Mouse (Mus musculus): ENCODE measurements around the gene Acss3. TPM values are rescaled to one million over a fixed set of nuclear protein-coding genes. Genes with fewer than 3 reads are reported as not detected.

The Acss3 gene
- polyA plus RNA-seq (2014; fragmentation: Illumina TruSeq; extraction: RNeasy Lipid Tissue Mini Kit (QIAGEN cat#74804); ENCODE audit: low read depth, low replicate concordance): 2.1 TPM

GRCm38 (mm10) chr10:107123529-107124335 is at the start of gene Acss3:
TSS of gene Acss3 (minus strand) at chr10:107123668.

Other genes starting within 250 kb of the Acss3 start
- gene Lin7a, start 148.0 kb upstream of the Acss3 start, polyA plus RNA-seq (2014; fragmentation: Illumina TruSeq; extraction: RNeasy Lipid Tissue Mini Kit (QIAGEN cat#74804); ENCODE audit: low read depth, low replicate concordance): 0.79 TPM

All from heart, adult 10 weeks (tissue).